Mouse (Mus musculus) gonadal fat pad, adult 2 months (tissue): ENCODE results near the gene Pcid2. TPM values are rescaled to one million over a fixed set of nuclear protein-coding genes. Genes with fewer than 3 reads are reported as not detected.
"Not testable (repeated sequence)": the region's sequence is repeated elsewhere in the genome, so short reads cannot be mapped to it uniquely, and the experiment has no call there.

ENCODE experiments used
- DNase-seq: peaks from one replicate; pipeline ENCODE4 v3.0.0-alpha.2; 2012; ENCODE audit warnings: low read depth
- polyA plus RNA-seq: library from polyadenylated mRNA; depleted of rRNA; stranded (reverse); fragments of >200 nt; gene quantifications from 2 replicates; pipeline ENCODE4 v1.2.3, GENCODE M21; 2012; rRNA removed

Gene Pcid2
- 20.9 and 22.1 TPM in 2 replicates for polyA plus RNA-seq

DNA sequence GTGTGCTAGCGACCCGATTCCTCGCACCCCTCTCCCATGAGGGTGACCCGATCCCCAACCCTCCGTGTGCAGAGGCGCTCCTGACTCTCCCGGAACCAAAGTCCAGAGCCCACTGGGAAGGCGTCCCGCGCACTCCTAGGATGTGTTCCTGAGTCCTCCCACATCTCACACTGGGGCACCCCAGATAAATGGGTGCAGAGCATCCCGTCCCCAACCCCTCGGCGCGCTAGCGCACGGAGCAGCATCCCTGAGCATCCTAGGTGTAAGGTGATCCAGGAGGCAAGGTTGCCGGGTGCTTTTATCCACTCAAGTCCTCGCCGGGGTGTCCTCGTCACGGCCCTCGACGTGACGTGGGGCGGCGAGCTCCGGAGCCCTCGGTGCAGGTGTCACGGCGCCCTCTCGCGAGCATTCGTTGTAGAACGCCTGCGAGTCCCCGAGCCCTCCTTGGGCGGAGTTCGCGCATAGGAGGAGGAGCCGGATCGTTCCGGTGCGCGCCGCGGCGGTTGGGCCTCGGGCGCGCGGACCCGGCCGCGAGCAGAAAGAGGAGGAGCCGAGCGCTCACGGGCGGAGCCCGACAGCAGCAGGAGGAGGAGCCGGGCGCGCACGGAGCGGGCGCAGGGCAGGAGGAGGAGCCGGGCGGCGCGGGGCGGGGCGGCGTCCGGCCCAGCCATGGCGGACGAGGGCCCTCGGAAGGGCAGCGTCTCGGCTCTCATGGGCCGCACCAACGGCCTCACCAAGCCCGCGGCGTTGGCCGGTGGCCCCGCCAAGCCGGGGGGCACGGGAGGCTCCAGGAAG is at the start of gene Pcid2, which contains the start of gene Cul4a:
Gene Pcid2 (minus strand): TSS at position 373 of the 795 bp plus-strand sequence.
Gene Cul4a (plus strand): TSS at position 535 of the 795 bp plus-strand sequence.
- DNase-seq, result no peak

DNA sequence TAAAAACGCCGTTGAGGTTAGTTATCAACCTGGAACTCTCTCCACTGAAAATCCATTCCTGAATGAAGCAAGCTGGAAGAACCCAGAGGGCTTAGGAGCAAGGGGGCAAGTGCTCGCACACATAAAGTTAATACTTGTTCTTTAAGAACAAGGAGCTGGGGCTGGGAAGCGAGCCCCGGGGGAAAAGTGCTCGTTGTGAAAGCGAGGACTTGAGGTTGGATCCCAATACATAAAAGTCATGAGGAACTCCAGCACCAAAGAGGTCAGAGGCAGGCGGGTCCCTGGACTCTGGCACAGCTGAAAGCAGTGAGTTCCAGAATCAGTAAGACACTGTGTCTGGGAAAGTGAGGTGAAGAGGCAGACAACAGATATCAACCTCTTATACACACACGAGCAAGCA is 48.8 kb upstream of the Pcid2 start:
- no peak for DNase-seq

GRCm38 (mm10) chr8:13150929-13151328 is 45.7 kb upstream of the Pcid2 start:
- DNase-seq, result no peak

- no peak for DNase-seq
Measured at GRCm38 (mm10) chr8:13149866-13150265, 44.6 kb upstream of the Pcid2 start.

DNA sequence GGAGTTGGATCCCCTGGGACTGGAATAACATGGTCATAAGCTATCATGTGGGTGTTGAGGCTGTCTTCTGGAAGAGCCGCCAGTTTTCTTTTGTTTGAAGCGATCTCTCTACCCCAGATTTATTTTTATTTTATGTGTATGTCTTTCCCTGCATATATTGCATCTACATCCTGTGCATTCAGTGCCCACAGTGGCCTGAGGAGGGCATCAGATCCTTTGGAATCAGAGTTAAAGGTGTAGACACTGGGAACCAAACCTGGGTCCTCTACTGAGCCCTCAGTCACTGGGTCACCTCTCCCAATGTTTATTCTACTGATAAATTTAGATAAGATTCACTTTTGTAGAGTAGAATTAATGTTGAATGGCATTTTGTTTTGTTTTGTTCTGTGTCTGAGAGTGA is 44.0 kb upstream of the Pcid2 start:
- DNase-seq, result no peak

DNA sequence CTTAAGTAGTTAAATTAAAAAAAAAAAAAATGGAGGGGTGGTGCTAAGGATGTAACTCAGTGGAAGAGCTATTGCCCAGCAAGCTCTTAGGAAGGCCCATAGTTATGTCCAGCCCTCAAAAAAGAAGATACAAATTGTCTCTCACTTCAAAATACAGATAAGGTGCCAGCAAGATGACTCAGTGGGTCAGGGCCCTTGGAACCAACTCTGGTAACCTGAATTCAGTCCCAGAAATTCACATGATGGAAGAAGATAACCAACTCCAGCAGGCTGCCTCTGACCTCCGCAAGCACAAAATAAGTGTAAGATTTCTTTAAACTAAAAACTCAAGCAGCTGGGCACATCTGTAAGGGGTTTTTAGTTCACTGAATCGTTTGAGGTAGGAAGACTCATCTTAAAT is 43.2 kb upstream of the Pcid2 start:
- no peak for DNase-seq

GRCm38 (mm10) chr8:13141681-13142080 is 36.4 kb upstream of the Pcid2 start:
- DNase-seq, result no peak

DNA sequence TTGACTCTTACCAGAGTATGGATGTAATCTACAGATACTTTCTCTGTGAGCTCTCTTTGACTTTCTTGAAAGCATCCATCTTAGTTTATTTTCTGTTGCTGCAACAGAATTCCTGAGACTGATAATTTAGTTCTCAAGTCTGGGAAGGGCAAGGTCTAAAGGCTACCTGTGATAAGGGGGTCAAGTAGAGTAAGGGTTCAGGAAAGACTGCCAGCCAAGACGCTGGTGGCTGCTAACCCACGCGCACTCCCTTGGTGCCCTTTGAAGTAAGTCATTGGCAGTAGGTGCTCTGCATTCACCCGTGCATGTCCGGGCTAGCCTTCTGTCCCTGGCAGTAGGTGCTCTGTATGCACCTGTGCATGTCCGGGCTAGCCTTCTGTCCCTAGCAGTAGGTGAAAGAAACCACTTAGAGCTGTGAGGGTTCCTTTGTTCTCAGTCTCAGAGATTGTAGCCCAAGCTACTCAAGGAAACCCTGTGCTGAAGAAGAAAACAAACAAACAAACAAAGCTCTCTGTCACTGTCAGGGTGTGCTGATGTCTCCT is 34.5 kb upstream of the Pcid2 start:
- DNase-seq, result no peak

GRCm38 (mm10) chr8:13132220-13132619 is 27.0 kb upstream of the Pcid2 start:
- not testable (repeated sequence) for DNase-seq

- no peak for DNase-seq
Measured at GRCm38 (mm10) chr8:13124897-13125296, 19.6 kb upstream of the Pcid2 start.

DNA sequence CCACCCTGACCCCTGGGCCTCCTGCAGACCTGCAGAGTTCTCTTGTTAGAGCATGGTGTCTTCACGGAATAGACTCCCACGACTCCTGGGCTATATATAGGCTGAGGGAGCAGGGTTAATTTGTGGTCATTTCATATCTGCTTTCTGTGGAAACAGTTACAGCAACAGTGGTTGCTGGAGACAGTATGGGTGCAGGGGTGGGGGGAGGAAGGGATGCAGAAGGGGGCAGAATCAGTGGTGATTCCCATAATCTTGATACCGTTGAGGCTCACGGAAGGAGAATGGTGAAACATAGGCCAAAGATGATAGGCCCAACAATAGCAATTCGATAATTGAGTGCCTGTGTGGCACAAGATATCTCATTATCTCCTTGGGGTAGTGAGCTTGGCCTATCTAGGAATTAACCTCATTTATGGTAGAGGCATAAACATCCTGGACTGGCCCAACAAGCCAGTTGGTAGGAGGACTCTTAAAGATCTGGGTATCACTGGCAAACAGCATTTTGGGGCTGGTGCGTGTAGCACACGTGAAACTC is 17.7 kb upstream of the Pcid2 start:
- no peak for DNase-seq

GRCm38 (mm10) chr8:13120882-13121665 is 15.8 kb upstream of the Pcid2 start:
- DNase-seq, result no peak

DNA sequence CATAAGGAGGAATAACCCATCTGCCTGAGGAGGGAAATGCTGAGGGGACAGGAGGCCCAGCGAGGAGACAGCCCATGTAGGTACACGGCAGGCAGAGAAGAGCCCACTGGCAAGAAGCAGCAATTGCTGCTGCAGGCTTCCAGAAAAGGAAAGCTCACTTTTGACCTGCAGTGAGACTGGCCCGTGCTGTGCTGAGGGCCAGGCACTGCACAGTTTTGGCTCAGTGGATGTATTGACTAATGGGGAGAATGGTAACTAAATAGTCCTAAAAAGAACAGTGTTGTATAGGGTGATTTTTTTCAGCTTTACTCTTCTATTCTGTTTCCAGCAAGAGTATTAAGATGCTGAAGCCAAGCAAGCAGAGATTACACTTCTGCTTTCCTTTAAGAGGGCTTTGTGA is 13.3 kb upstream of the Pcid2 start:
- DNase-seq, result no peak

- no peak for DNase-seq
Measured at GRCm38 (mm10) chr8:13117096-13117495, 11.8 kb upstream of the Pcid2 start.

DNA sequence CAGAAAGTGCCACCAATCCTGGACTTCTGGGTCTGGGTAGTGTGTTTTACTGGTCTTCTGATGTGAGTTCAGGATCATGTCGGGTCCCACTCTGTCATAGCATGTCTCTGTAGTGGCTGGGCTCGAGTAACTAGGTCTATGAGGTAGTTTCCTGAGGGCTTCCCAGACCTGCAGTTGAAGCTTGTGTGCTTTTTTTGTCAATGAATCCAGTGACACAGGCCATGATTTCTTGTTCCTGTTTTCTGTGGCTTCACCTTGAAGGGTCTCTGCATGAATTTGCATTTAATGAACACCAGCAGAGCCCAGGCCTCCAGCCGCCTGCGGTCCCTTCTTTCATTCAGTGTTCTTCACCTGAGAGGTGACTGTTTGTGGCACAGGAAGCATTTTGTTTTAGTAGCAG is 8.0 kb upstream of the Pcid2 start:
- no peak for DNase-seq

DNA sequence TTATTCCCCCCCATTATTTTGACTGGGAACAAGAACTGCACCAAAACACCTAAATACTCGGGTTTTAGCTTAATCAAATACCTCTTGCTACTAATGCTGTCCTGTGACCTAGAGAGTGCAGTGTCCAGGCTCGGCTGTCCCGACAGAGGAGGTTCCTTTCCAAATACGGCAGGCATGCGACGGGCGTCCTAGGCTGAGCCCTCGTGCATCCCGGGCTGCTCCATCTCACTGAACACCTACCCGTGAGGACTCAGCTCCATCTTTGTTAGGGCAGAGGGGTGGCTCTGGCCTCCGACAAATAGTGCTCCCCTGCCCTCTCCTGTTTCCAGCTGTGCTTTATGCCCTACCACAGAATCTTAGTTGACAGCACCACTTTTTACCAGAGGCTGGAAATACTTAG is 6.7 kb upstream of the Pcid2 start:
- no peak for DNase-seq

DNA sequence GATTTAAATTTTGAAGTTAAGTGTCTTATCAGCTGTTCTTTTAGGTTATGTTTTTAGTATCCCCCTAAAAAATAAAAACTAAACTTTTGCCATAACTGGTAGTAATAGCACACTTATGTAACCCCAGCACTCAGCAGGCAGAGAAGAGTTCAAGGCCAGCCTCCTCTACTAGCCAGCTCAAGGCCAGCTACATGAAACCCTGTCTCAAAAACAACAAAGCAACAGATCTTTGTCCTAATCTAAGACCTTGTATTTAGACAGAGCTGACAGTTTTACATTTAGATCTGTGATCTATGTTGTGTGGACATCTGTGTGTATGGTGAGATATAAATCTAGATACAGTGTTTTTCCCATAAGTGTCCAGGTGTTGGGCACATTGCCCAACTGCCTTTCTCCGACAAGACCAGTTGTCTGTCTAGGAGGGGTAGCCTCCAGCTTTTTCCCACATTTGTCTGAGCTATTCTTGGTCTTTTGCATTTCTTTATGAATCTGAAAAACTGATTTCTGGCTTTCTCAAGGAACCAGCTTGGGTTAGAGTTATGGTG is 4.2 kb upstream of the Pcid2 start:
- no peak for DNase-seq

DNA sequence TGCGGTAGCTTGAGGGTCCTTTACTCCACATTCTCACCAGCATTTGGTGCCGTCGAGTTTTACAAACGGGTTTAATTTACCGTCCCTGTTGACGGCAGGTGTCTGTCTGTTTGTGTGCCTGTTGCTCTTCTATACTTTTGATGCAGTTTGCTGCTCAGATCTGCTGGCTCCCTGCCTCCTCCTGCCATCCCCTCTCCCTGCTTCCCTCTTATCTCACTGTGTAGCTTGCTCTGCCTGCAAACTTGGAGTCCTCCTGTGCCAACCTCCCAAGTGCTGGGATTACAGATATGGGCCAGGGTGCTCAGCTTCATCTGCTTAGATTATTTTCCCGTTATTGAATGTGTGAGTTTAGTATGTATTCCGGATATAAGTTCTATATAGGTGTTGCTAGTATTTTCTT is 3.7 kb upstream of the Pcid2 start:
- no peak for DNase-seq

GRCm38 (mm10) chr8:13107990-13108638 is 2.9 kb upstream of the Pcid2 start:
- no peak for DNase-seq

DNA sequence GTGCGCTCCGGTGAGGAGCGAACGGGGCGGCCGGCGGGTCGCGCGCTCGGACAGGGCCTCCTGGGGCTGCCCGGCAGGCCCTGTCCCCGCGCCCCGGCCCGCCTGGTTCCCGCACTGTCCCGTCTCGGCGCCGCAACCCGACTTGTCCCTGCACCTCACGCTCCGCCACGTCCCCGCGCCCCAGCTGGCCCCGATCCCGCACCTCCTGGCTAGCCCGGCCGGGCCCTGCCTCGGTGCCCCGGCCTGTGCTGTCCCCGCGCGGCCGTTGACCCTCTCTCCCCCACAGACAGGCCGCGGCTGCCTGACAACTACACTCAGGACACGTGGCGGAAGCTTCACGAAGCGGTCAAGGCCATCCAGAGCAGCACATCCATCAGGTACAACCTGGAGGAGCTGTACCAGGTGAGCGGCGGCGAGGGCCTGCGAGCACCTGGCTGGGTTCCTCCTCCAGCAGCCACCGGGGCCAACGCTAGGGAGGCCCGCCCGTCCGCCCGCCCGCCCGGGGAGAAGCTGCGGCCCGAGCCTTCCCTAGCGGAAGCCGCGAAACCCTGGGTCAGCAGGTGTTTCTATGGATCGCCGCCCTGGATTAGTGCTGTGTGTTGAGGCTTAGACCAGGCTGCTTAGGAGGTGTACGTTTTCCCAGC is 771 bp upstream of the Pcid2 start:
- DNase-seq, result no peak

DNA sequence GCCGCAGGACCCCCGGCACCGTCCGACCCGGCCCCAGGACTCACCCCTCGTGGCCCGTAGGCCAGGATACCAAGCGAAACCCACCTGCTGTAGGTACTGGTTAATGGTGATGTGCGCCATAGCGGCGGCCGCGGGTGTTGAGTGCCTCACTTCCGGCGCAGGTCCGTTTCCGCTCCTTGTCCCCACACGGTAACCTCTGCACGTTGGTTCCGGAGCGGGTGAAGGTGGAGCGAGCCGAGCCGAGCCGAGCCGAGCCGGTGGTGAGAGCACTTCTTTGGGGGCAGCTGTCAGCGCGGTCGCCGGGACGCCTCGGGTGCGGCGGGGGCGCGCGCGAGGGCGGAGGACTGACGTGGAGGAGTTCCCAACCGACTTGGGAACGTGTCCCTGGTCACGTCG is 570 bp downstream of the Pcid2 start:
- no peak for DNase-seq
